Mouse (Mus musculus) thymus, adult 2 months (tissue): Measurements from ENCODE around the gene Sept4. TPM values are rescaled to one million over a fixed set of nuclear protein-coding genes. Genes with fewer than 3 reads are reported as not detected.

ENCODE experiments used
- DNase-seq: peaks from one replicate; pipeline ENCODE4 v3.0.0; 2021
- H3K27ac ChIP-seq: fragments of 200-500 bp; 2 replicates; pipeline ENCODE4 v1.5.1; 2012; ENCODE audit warnings: low read length, control low read depth; ENCODE audit not compliant: control insufficient read depth, insufficient read depth
- H3K27me3 ChIP-seq: fragments of 200-500 bp; 2 replicates; pipeline ENCODE4 v1.6.1; 2012; ENCODE audit warnings: mild to moderate bottlenecking, low read length, moderate library complexity, mixed read lengths; ENCODE audit not compliant: control insufficient read depth, insufficient read depth
- H3K36me3 ChIP-seq: fragments of 200-500 bp; 2 replicates; pipeline ENCODE4 v1.6.1; 2012; ENCODE audit warnings: mild to moderate bottlenecking, low read length, moderate library complexity; ENCODE audit not compliant: control insufficient read depth, insufficient read depth
- H3K4me1 ChIP-seq: fragments of 200-500 bp; replicated peaks from 2 replicates; pipeline ENCODE4 v1.6.1; 2012; ENCODE audit warnings: low read length; ENCODE audit not compliant: control insufficient read depth, insufficient read depth
- H3K4me3 ChIP-seq: fragments of 200-500 bp; 2 replicates; pipeline ENCODE4 v1.5.1; 2012; ENCODE audit warnings: mild to moderate bottlenecking, low read length, control low read depth, moderate library complexity; ENCODE audit not compliant: control insufficient read depth, insufficient read depth
- CTCF ChIP-seq: fragments of 200-500 bp; IDR thresholded peaks from 2 replicates; pipeline ENCODE4 v1.5.1; 2012; ENCODE audit warnings: mild to moderate bottlenecking, control low read depth, low read length, moderate library complexity, borderline replicate concordance; ENCODE audit not compliant: control insufficient read depth, poor library complexity, insufficient read depth; ENCODE audit errors: extremely low read depth
- POLR2A ChIP-seq: fragments of 200-500 bp; IDR thresholded peaks from 2 replicates; pipeline ENCODE4 v1.6.1; 2012; ENCODE audit warnings: mild to moderate bottlenecking, low read length, control low read depth, moderate library complexity; ENCODE audit not compliant: control insufficient read depth, poor library complexity, insufficient read depth; ENCODE audit errors: extremely low read depth
- WGBS: fragments of 180-500 bp; shearing (Covaris S2); methylation state at CpG from one replicate; pipeline ENCODE4 v1.1.7; 2018; 5-methylcytosine and 5-hydroxymethylcytosine counted together
- polyA plus RNA-seq: library from polyadenylated mRNA; depleted of rRNA; stranded (reverse); fragments of >200 nt; gene quantifications from 2 replicates; pipeline ENCODE4 v1.2.3, GENCODE M21; 2012

Gene Sept4
- polyA plus RNA-seq, 1 experiment = 13.2 TPM

DNA sequence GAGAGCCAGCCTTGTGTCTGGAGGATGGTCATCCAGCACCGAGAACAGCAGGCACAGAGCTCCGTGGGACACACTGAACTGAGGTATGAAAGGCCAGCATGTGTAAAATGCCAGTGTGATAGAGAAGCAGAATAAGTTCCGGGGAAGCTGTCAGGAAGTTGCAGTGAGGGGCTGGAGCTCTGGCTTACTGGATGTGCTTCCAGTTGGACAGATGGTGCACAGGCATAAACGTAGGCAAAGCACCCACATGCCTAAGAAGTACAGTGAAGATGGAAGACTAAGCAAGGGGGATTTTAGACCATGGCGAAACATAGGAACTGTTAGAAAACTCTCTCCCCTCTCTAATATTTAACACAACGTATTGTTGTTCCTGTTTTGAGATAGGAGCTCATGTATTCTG is 7.5 kb upstream of the Sept4 start:
- Histone ChIP-seq H3K4me3 (no peak overlapping the region), H3K4me1 (no peaks in the 10 kb centered on the region), H3K27me3 (no peaks in the 10 kb centered on the region), H3K27ac (no peak overlapping the region), H3K36me3 (no peaks in the 10 kb centered on the region)
- 86% methylated on average over 6 of the region's 6 CpGs for WGBS
- TF ChIP-seq POLR2A (no peak), CTCF (no peak)
- DNase-seq = no peak

DNA sequence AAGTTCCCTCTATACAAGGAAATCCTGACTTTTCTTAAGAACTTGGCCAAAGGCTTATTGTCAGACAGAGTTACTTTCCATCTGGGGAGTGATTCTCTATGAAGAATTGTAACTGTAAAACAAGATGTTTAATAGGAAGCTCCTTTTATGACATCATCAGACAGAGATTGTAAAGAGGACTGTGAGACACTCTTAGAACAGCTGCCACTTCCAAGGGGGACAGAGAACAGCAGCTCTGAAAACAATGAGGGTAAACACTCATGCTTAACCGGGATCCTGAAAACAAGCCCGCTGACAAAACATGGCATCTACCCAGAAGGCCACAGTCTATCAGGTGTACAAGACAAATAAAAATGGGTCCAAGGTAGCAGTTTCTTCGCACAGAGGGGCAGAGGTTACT is 2.2 kb upstream of the Sept4 start, which contains the start of gene Gm11492:
TSS of gene Gm11492 (plus strand) at position 153 of the 400 bp plus-strand sequence.
- DNase-seq = no peak
- Histone ChIP-seq H3K36me3 (no peaks in the 10 kb centered on the region), H3K27me3 (no peaks in the 10 kb centered on the region), H3K27ac (no peak within 1 kb of the TSS), H3K4me1 (no peaks in the 10 kb centered on the region), H3K4me3 (no peak within 1 kb of the TSS)
- no peak for TF ChIP-seq CTCF
- no peak for TF ChIP-seq POLR2A
- WGBS = 86% methylated on average over 3 of the region's 3 CpGs

- no peak for DNase-seq
- no peaks in the 10 kb centered on the region for H3K27me3 ChIP-seq
- 91% methylated on average over 5 of the region's 5 CpGs for WGBS
- no peak overlapping the region for H3K4me3 ChIP-seq
- no peaks in the 10 kb centered on the region for H3K4me1 ChIP-seq
- TF ChIP-seq POLR2A = no peak
- no peaks in the 10 kb centered on the region for H3K36me3 ChIP-seq
- H3K27ac ChIP-seq = no peak overlapping the region
Observed at GRCm38 (mm10) chr11:87570743-87571142, 2.0 kb downstream of the Sept4 start.

DNA sequence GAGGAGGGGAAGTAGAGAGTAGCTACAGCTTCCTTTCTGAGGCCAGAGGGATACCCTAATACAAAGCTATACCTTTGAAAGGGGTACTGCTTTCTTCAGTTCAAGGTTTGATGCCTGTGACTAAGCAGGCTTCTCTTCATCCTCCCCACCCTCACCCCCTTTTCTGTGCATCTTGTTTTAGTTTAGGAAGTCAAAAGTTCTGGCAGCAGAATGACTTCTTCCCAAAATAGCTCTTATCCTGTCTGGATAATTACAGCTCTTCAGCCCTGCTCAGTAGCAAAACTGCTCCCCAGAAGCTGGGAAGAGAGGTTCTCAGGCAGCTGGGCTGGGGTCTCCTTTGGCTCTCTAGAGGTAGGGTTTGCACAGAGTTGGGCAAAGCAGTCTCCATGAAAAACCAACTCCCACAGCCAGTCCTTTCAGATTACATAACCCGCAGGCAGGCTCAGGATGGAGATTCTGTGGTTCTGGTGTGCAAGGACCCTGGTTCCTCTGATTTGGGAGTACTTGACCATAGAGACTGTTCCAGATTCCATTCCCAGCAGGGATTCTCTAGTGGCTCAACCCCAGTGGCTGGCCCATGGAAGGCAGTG is 2.8 kb downstream of the Sept4 start:
- Histone ChIP-seq H3K27me3 (no peaks in the 10 kb centered on the region), H3K27ac (no peak overlapping the region), H3K4me1 (no peaks in the 10 kb centered on the region), H3K36me3 (no peaks in the 10 kb centered on the region), H3K4me3 (no peak overlapping the region)
- 93% methylated on average over 1 of the region's 1 CpGs for WGBS
- no peak for DNase-seq
- TF ChIP-seq CTCF (no peak), POLR2A (no peak)

GRCm38 (mm10) chr11:87573751-87574150 is 5.0 kb downstream of the Sept4 start:
- no peak for DNase-seq
- Histone ChIP-seq H3K4me3 (no peak overlapping the region), H3K36me3 (no peaks in the 10 kb centered on the region), H3K27ac (no peak overlapping the region), H3K4me1 (peaks cover 6% of the 10 kb centered on the region), H3K27me3 (no peaks in the 10 kb centered on the region)
- no peak for TF ChIP-seq CTCF
- TF ChIP-seq POLR2A = no peak
- WGBS = 81% methylated on average over 7 of the region's 7 CpGs

DNA sequence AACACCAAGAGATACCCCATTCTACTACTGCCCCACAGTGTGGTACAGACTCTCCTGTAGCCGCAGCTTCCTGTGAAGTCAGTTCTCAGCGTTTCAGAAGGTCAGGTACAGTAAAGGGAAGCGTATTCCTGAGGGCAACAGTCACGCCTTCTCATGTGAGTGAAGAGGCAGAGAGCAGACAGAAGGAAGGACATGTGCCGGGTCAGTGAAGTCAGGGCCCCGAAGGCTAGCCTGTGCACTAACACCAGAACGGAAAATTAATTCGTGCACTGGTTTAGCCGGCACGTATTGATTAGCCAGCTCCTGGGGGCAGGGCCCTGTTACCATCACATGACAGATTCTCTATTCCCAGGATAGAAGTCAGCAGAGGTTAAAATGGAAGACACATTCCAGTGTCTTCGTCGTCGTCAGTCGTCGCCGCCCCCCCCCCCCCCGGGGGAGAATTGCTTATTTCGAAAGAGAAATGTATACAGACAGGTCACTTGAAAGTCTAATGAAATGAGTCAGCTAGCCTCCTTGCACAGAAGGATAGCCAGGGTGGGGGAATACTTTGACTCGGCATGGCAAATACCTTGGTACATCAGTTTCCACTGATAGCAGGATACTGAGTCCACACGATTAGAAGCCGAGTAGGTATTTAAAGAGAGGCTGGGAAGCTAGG is 5.9 kb downstream of the Sept4 start:
- Histone ChIP-seq H3K27ac (no peak overlapping the region), H3K4me3 (no peak overlapping the region), H3K27me3 (no peaks in the 10 kb centered on the region), H3K36me3 (no peaks in the 10 kb centered on the region), H3K4me1 (peaks cover 12% of the 10 kb centered on the region)
- TF ChIP-seq POLR2A (no peak), CTCF (no peak)
- DNase-seq = no peak
- WGBS = 84% methylated on average over 21 of the region's 21 CpGs
